Mouse (Mus musculus): Measurements from ENCODE around the gene Ntn4. TPM values are rescaled to one million over a fixed set of nuclear protein-coding genes. Genes with fewer than 3 reads are reported as not detected.

The Ntn4 gene
- polyA plus RNA-seq (2012; ENCODE audit: insufficient read depth, insufficient read length, missing spikeins): 0.20 TPM in 1 of 2 replicates, not detected in the other

DNA sequence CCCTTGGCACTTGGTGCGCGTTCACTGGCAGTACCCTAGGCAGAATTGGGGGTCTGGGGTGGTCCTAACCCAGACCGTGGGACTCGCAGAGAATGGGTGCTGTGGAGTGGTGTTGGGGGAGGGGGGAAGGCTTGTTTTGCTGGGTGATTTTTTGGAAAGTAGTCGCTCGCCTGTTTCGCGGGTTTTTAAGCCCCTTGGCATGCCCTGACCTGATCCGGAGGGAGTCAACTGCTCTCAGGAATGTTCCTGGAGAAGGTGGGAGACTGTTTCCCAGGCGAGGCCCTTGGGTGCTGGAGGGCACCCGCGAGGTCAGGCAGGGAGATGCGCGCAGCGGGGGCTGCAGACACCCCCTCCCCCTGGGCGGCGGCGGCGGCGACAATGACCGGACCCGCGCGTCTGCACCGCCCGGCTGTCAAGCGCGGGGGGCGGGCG is at the start of gene Ntn4:
Gene Ntn4 (plus strand): TSS at position 161 of the 432 bp plus-strand sequence.
- H3K4me3 ChIP-seq (ENCODE audit: insufficient read depth, low read length): peak within 1 kb of the TSS; percentile 60
- no peak within 1 kb of the TSS for H3K27ac ChIP-seq (ENCODE audit: insufficient read depth, low read depth, low read length)
- no peak for TF ChIP-seq POLR2A (IDR thresholded peaks at IDR 0.05; ENCODE audit: borderline replicate concordance, low read depth, low read length)
- no peak for TF ChIP-seq CTCF (IDR thresholded peaks at IDR 0.05; ENCODE audit: low read depth, low read length)
- H3K4me1 ChIP-seq (ENCODE audit: control insufficient read depth, insufficient read depth, low read length): no peaks in the 10 kb centered on the region

DNA sequence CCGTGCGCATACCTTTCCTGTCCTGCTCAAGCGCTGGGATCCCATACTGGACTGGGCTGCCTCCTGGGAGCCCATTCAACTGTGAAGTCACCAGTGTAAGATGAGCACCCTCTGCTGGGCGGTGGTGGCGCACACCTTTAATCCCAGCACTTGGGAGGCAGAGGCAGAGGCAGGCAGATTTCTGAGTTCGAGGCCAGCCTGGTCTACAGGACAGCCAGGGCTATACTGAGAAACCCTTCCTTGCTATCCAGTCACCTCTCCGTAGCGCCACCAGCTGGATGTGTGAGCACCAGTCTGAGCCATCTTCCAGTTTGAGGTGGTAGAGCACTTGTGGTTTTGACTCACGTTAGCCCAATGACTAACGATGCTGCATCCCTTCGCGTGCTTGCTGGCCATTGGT is 48.0 kb upstream of the Ntn4 start:
- H3K4me1 ChIP-seq (ENCODE audit: control insufficient read depth, insufficient read depth, low read length): peaks cover 9% of the 10 kb centered on the region
- TF ChIP-seq POLR2A (IDR thresholded peaks at IDR 0.05; ENCODE audit: borderline replicate concordance, low read depth, low read length): no peak
- no peak for TF ChIP-seq CTCF (IDR thresholded peaks at IDR 0.05; ENCODE audit: low read depth, low read length)
- H3K4me3 ChIP-seq (ENCODE audit: insufficient read depth, low read length): no peak overlapping the region
- H3K27ac ChIP-seq (ENCODE audit: insufficient read depth, low read depth, low read length): no peak overlapping the region

DNA sequence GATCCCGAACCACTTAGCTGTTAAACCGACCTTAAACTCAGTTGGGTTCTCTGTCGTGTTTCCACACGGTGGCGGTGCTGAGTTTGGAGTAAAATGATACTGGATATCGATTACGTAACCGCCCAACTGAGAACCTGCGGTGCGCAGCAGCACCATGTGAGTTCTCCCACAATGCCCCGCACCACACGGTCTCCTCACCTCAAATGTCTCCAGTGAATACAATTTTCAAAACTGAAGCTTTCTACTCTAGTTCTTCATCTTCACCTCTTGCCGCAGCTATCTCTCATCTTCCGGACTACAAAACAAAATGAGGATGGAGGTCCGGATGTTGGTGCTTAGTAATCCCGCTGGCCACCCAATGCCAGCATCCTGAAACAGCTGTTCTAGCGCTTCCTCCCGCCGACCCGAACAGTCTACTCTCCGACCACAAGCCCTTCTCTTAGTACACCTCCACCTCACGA is 46.4 kb upstream of the Ntn4 start:
- TF ChIP-seq CTCF (IDR thresholded peaks at IDR 0.05; ENCODE audit: low read depth, low read length) (0 out of 2 replicates have a peak, but pooled peaks have one; percentile 23), POLR2A (IDR thresholded peaks at IDR 0.05; ENCODE audit: borderline replicate concordance, low read depth, low read length) (no peak)
- no peak overlapping the region for H3K27ac ChIP-seq (ENCODE audit: insufficient read depth, low read depth, low read length)
- H3K4me1 ChIP-seq (ENCODE audit: control insufficient read depth, insufficient read depth, low read length): peaks cover 5% of the 10 kb centered on the region; the same call in 1 of the 2 replicates
- H3K4me3 ChIP-seq (ENCODE audit: insufficient read depth, low read length): peak overlapping the region; percentile 50

DNA sequence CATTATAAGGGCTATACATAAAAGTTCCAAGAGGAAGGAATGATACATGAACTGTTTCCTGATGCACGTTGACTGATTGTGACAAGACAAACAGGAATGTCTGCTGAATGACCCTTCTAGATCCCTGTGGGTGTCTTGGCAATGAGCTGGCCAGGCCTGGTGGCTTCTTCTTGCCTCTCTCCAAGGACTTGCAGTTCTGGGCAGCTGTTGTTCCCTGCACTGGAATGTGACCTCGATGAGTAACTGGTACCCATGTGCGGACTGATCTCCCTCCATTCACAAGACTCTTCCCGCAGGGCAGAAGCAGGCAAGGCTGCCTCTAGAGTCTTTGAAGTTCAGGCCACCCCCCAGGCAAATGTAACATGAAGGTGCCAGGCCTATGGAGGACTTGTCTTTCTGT is 44.6 kb upstream of the Ntn4 start:
- no peak for TF ChIP-seq POLR2A (IDR thresholded peaks at IDR 0.05; ENCODE audit: borderline replicate concordance, low read depth, low read length)
- TF ChIP-seq CTCF (IDR thresholded peaks at IDR 0.05; ENCODE audit: low read depth, low read length): no peak
- Histone ChIP-seq H3K4me1 (ENCODE audit: control insufficient read depth, insufficient read depth, low read length) (0 out of 2 replicates have a peak, but pooled peaks cover 2% of the 10 kb centered on the region), H3K27ac (ENCODE audit: insufficient read depth, low read depth, low read length) (no peak overlapping the region), H3K4me3 (ENCODE audit: insufficient read depth, low read length) (no peak overlapping the region)

DNA sequence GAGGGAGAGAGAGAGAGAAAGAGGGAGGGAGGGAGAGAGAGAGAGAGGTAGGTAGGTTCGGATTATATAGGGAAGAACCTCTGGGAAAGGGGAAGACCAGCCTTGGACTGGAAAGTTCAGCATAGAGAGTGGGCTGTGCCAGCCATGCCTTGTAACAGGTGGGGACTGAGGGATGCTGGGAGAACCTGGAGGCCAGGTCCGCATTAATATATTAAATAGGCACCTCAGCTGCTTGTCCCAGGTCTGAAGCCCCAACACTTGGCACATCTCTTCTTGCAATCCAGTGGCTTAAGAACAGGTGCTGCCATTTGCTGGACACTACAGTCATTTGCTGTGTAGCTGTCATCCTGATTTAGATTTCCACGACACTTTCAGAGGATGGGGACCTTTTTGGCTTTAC is 43.8 kb upstream of the Ntn4 start:
- Histone ChIP-seq H3K27ac (ENCODE audit: insufficient read depth, low read depth, low read length) (no peak overlapping the region), H3K4me3 (ENCODE audit: insufficient read depth, low read length) (no peak overlapping the region), H3K4me1 (ENCODE audit: control insufficient read depth, insufficient read depth, low read length) (0 out of 2 replicates have a peak, but pooled peaks cover 2% of the 10 kb centered on the region)
- TF ChIP-seq CTCF (IDR thresholded peaks at IDR 0.05; ENCODE audit: low read depth, low read length) (no peak), POLR2A (IDR thresholded peaks at IDR 0.05; ENCODE audit: borderline replicate concordance, low read depth, low read length) (no peak)

DNA sequence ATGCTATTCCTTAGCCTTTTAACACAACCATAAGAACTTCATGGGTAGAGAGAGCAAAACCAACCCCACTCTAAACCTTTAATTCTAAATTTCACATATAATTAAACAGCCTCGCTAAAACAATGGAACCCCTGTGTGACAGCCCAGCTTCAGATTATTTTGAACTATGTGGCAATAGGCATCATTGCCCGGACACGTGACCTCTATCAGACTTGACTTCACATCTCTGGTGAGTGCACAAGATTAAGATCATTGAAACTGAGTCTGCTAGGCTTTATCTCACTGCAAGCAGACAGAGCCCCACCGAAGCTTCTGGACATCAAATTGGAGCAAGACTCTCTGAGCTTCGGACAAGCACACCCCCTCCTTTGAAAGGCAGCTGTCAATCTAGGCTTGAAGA is 38.2 kb upstream of the Ntn4 start:
- H3K27ac ChIP-seq (ENCODE audit: insufficient read depth, low read depth, low read length): no peak overlapping the region
- H3K4me1 ChIP-seq (ENCODE audit: control insufficient read depth, insufficient read depth, low read length): no peaks in the 10 kb centered on the region
- TF ChIP-seq POLR2A (IDR thresholded peaks at IDR 0.05; ENCODE audit: borderline replicate concordance, low read depth, low read length) (no peak), CTCF (IDR thresholded peaks at IDR 0.05; ENCODE audit: low read depth, low read length) (no peak)
- no peak overlapping the region for H3K4me3 ChIP-seq (ENCODE audit: insufficient read depth, low read length)

DNA sequence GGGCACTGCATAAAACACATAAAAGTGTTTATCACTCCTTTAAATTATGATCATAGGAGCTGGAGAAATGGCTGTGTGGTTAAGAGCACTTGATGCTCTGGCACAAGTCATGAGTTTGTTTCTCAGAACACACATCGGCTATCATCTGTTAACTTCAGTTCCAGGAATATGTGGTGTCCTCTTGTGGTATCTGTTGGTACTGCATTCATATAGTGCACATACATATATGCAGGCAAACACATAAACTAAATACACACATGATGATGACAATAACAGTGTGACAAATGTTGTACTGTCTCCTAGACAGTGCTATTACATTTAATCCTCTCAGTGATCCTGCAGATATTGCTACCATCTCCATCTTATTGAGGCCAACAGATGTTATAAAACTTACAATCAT is 37.2 kb upstream of the Ntn4 start:
- TF ChIP-seq CTCF (IDR thresholded peaks at IDR 0.05; ENCODE audit: low read depth, low read length) (no peak), POLR2A (IDR thresholded peaks at IDR 0.05; ENCODE audit: borderline replicate concordance, low read depth, low read length) (no peak)
- Histone ChIP-seq H3K4me3 (ENCODE audit: insufficient read depth, low read length) (no peak overlapping the region), H3K27ac (ENCODE audit: insufficient read depth, low read depth, low read length) (no peak overlapping the region), H3K4me1 (ENCODE audit: control insufficient read depth, insufficient read depth, low read length) (no peaks in the 10 kb centered on the region)

DNA sequence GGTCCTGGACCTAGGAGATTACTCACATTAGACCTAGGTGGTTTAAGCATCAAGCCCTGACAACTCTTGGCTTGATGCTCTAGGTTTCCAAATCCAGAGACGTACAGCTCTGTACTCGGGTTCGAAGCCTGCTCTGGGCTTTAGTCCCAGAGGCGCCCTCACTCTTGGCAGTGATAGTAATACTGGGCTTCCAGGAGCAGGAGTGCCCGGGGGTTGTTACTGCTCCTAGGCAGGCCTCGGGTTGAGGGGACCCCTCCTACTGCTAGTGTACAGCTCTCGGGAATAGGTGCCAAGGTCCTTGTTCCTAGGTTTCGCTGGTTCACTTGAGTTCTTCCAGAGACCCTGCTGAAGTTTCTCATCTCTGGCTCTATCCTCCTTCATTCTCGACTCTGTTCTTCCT is 34.2 kb upstream of the Ntn4 start:
- H3K27ac ChIP-seq (ENCODE audit: insufficient read depth, low read depth, low read length): no peak overlapping the region
- no peaks in the 10 kb centered on the region for H3K4me1 ChIP-seq (ENCODE audit: control insufficient read depth, insufficient read depth, low read length)
- TF ChIP-seq POLR2A (IDR thresholded peaks at IDR 0.05; ENCODE audit: borderline replicate concordance, low read depth, low read length): no peak
- TF ChIP-seq CTCF (IDR thresholded peaks at IDR 0.05; ENCODE audit: low read depth, low read length): no peak
- no peak overlapping the region for H3K4me3 ChIP-seq (ENCODE audit: insufficient read depth, low read length)

DNA sequence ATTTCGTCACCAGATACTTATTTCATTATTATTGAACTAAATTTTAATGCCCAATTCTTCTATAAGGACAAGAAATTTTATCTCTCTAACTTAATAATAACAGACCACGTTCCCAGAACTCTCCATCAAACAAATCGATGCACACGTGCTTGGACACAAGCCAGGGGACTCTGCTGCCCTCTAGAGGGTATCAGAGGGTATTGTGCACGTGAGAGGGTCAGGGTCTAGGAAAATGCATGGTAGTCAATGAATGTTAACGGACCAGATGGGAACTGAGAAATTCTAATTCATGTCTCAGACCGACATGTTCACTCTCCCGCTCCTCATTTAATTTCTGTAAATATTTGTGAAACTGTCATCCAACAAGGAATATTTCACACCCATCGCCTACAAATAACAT is 32.4 kb upstream of the Ntn4 start:
- H3K4me1 ChIP-seq (ENCODE audit: control insufficient read depth, insufficient read depth, low read length): no peaks in the 10 kb centered on the region
- no peak overlapping the region for H3K27ac ChIP-seq (ENCODE audit: insufficient read depth, low read depth, low read length)
- H3K4me3 ChIP-seq (ENCODE audit: insufficient read depth, low read length): no peak overlapping the region
- TF ChIP-seq POLR2A (IDR thresholded peaks at IDR 0.05; ENCODE audit: borderline replicate concordance, low read depth, low read length) (no peak), CTCF (IDR thresholded peaks at IDR 0.05; ENCODE audit: low read depth, low read length) (no peak)

DNA sequence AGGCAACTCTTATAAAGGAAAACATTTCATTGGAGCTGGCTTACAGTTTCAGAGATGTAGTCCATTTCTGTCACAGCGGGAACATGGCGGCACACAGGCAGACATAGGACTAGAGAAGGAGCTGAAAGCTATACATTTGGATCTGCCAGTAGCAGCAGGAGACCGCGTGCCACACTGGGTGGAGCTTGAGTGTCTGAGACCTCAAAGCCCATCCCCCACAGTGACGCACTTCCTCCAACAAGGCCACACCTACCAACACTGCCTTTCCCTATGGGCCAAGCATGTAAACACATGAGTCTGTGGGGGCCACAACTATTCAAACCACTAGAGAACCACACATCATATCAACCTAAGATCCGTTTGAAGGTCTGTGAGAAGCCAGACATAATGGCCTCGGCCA is 31.2 kb upstream of the Ntn4 start:
- no peaks in the 10 kb centered on the region for H3K4me1 ChIP-seq (ENCODE audit: control insufficient read depth, insufficient read depth, low read length)
- no peak overlapping the region for H3K27ac ChIP-seq (ENCODE audit: insufficient read depth, low read depth, low read length)
- TF ChIP-seq CTCF (IDR thresholded peaks at IDR 0.05; ENCODE audit: low read depth, low read length) (no peak), POLR2A (IDR thresholded peaks at IDR 0.05; ENCODE audit: borderline replicate concordance, low read depth, low read length) (no peak)
- no peak overlapping the region for H3K4me3 ChIP-seq (ENCODE audit: insufficient read depth, low read length)

DNA sequence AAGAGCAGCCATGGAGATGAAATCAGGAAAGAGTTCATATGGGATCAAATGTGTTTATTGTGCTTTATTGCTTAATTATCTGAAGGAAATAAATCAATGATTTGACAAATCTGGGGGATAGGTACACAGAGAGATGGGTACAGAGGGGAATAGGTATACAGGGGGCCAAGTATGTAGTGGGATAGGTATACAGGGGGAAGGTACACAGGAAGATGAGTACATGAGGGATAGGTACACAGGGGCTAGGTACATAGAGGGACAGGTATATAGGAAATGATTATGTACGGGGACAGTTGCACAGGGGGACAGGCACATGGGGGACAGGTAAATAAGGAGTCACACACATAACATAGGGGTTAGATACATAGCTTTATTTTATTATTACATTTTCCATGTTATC is 29.6 kb upstream of the Ntn4 start:
- TF ChIP-seq CTCF (IDR thresholded peaks at IDR 0.05; ENCODE audit: low read depth, low read length): no peak
- no peak for TF ChIP-seq POLR2A (IDR thresholded peaks at IDR 0.05; ENCODE audit: borderline replicate concordance, low read depth, low read length)
- Histone ChIP-seq H3K4me3 (ENCODE audit: insufficient read depth, low read length) (no peak overlapping the region), H3K4me1 (ENCODE audit: control insufficient read depth, insufficient read depth, low read length) (no peaks in the 10 kb centered on the region), H3K27ac (ENCODE audit: insufficient read depth, low read depth, low read length) (no peak overlapping the region)
